Mouse (Mus musculus): Measurements from ENCODE around the gene Zfp652.

GRCm38 (mm10) chr11:95786511-95786910 lies 74.0 kb downstream of the Zfp652 start:
- TF ChIP-seq CTCF (IDR thresholded peaks at IDR 0.05; ENCODE audit: insufficient read depth, low read length), result no peak
- no peak for TF ChIP-seq POLR2A (IDR thresholded peaks at IDR 0.05; ENCODE audit: borderline replicate concordance, extremely low read depth, low read depth, low read length)

Measured in lung, adult 2 months (tissue).